Mouse (Mus musculus) embryonic facial prominence, embryonic 10.5 days (tissue): Measurements from ENCODE around the gene Olfr487. TPM values are rescaled to one million over a fixed set of nuclear protein-coding genes. Genes with fewer than 3 reads are reported as not detected.
"Not testable (repeated sequence)": the region's sequence is repeated elsewhere in the genome, so short reads cannot be mapped to it uniquely, and the experiment has no call there.

Source experiments
- DNase-seq: peaks from one replicate; pipeline ENCODE4 v3.0.0-alpha.2; 2017; ENCODE audit warnings: low spot score
- H3K27ac ChIP-seq: fragments of 300-500 bp; sonication (generic); replicated peaks from 2 replicates; pipeline ENCODE4 v1.5.1; 2016; ENCODE audit warnings: mild to moderate bottlenecking
- H3K27me3 ChIP-seq: fragments of 300-500 bp; sonication (generic); replicated peaks from 2 replicates; pipeline ENCODE4 v1.6.1; 2016; ENCODE audit warnings: low read depth, mild to moderate bottlenecking; ENCODE audit not compliant: poor library complexity, severe bottlenecking
- H3K36me3 ChIP-seq: fragments of 300-500 bp; sonication (generic); replicated peaks from 2 replicates; pipeline ENCODE4 v1.6.1; 2016; ENCODE audit warnings: mild to moderate bottlenecking, moderate library complexity
- H3K4me1 ChIP-seq: fragments of 300-500 bp; sonication (generic); 2 replicates; pipeline ENCODE4 v1.6.1; 2016
- H3K4me3 ChIP-seq: fragments of 300-500 bp; sonication (generic); 2 replicates; pipeline ENCODE4 v1.5.1; 2016; ENCODE audit warnings: mild to moderate bottlenecking, moderate library complexity
- H3K9me3 ChIP-seq: fragments of 300-500 bp; sonication (generic); 2 replicates; pipeline ENCODE4 v1.6.1; 2016; ENCODE audit warnings: mild to moderate bottlenecking
- WGBS: fragments of 180-500 bp; shearing (Covaris S2); methylation state at CpG from one replicate; pipeline ENCODE4 v1.1.7; 2016; 5-methylcytosine and 5-hydroxymethylcytosine counted together
- polyA plus RNA-seq: library from polyadenylated mRNA; unstranded; fragments of >200 nt; fragmentation: Nextera tagmentation; extraction: Ambion mirVana; gene quantifications from 2 replicates; pipeline ENCODE4 v1.2.1, GENCODE M21; 2016

The Olfr487 gene
- polyA plus RNA-seq = not detected in 2 replicates

GRCm38 (mm10) chr7:108214536-108214935 is at the start of gene Olfr487:
Olfr487 (minus strand) TSS chr7:108214636.
- not testable (repeated sequence) for H3K4me3 ChIP-seq, H3K27ac ChIP-seq, H3K27me3 ChIP-seq, DNase-seq, H3K9me3 ChIP-seq, H3K4me1 ChIP-seq, H3K36me3 ChIP-seq

- Histone ChIP-seq H3K4me1 (no peaks in the 10 kb centered on the region), H3K27me3 (no peaks in the 10 kb centered on the region), H3K27ac (no peak within 1 kb of the TSS), H3K36me3 (no peaks in the 10 kb centered on the region), H3K4me3 (no peak within 1 kb of the TSS), H3K9me3 (no peaks in the 10 kb centered on the region)
- no peak for DNase-seq
These were observed 43.8 kb upstream of the Olfr487 start, which contains the start of gene Olfr488 for GRCm38 (mm10) chr7:108258247-108258646. Olfr488 (minus strand) TSS chr7:108258347.

- no peak overlapping the region for H3K27ac ChIP-seq
- H3K36me3 ChIP-seq = no peaks in the 10 kb centered on the region
- no peaks in the 10 kb centered on the region for H3K27me3 ChIP-seq
- H3K4me3 ChIP-seq = no peak overlapping the region
- H3K9me3 ChIP-seq = no peaks in the 10 kb centered on the region
- H3K4me1 ChIP-seq = no peaks in the 10 kb centered on the region
- DNase-seq = no peak
- WGBS = 81% methylated on average over 3 of the region's 3 CpGs
These were observed 19.1 kb upstream of the Olfr487 start for GRCm38 (mm10) chr7:108233551-108233950.

- 55% methylated on average over 6 of the region's 6 CpGs for WGBS
- Histone ChIP-seq H3K27ac (no peak overlapping the region), H3K36me3 (no peaks in the 10 kb centered on the region), H3K4me1 (no peaks in the 10 kb centered on the region), H3K4me3 (no peak overlapping the region), H3K9me3 (no peaks in the 10 kb centered on the region), H3K27me3 (no peaks in the 10 kb centered on the region)
- no peak for DNase-seq
These were observed 17.5 kb downstream of the Olfr487 start for GRCm38 (mm10) chr7:108196938-108197337.

- not testable (repeated sequence) for H3K27ac ChIP-seq, H3K9me3 ChIP-seq, H3K4me1 ChIP-seq, H3K36me3 ChIP-seq, H3K4me3 ChIP-seq, H3K27me3 ChIP-seq, DNase-seq
- WGBS = 55% methylated on average over 3 of the region's 3 CpGs
These were observed 18.1 kb downstream of the Olfr487 start for GRCm38 (mm10) chr7:108196337-108196736.

GRCm38 (mm10) chr7:108192714-108193113 is 21.7 kb downstream of the Olfr487 start:
- not testable (repeated sequence) for H3K27ac ChIP-seq, H3K9me3 ChIP-seq, H3K27me3 ChIP-seq, H3K4me1 ChIP-seq, DNase-seq, H3K36me3 ChIP-seq, H3K4me3 ChIP-seq
- 51% methylated on average over 1 of the region's 1 CpGs for WGBS

- 58% methylated on average over 2 of the region's 2 CpGs for WGBS
- H3K36me3 ChIP-seq, H3K4me1 ChIP-seq, H3K9me3 ChIP-seq, H3K4me3 ChIP-seq, DNase-seq, H3K27me3 ChIP-seq, H3K27ac ChIP-seq: not testable (repeated sequence)
These were observed 23.2 kb downstream of the Olfr487 start for GRCm38 (mm10) chr7:108191196-108191595.

- not testable (repeated sequence) for H3K27ac ChIP-seq, H3K4me1 ChIP-seq, H3K9me3 ChIP-seq, H3K27me3 ChIP-seq, H3K4me3 ChIP-seq, H3K36me3 ChIP-seq, DNase-seq
- WGBS = 88% methylated on average over 2 of the region's 2 CpGs
These were observed 29.2 kb downstream of the Olfr487 start for GRCm38 (mm10) chr7:108185237-108185636.

- H3K27me3 ChIP-seq, H3K36me3 ChIP-seq, H3K4me1 ChIP-seq, H3K4me3 ChIP-seq, DNase-seq, H3K27ac ChIP-seq, H3K9me3 ChIP-seq: not testable (repeated sequence)
- WGBS = 76% methylated on average over 3 of the region's 3 CpGs
These were observed 30.0 kb downstream of the Olfr487 start for GRCm38 (mm10) chr7:108184401-108184800.

- H3K4me1 ChIP-seq, H3K27me3 ChIP-seq, H3K36me3 ChIP-seq, H3K9me3 ChIP-seq, H3K4me3 ChIP-seq, H3K27ac ChIP-seq, DNase-seq: not testable (repeated sequence)
- WGBS = 93% methylated on average over 1 of the region's 1 CpGs
These were observed 41.8 kb downstream of the Olfr487 start, which contains the start of gene Olfr486 for GRCm38 (mm10) chr7:108172642-108173041. Olfr486 (minus strand) TSS chr7:108172742.

- no peaks in the 10 kb centered on the region for H3K4me1 ChIP-seq
- H3K9me3 ChIP-seq = no peaks in the 10 kb centered on the region
- DNase-seq = no peak
- H3K4me3 ChIP-seq = no peak within 1 kb of the TSS
- no peaks in the 10 kb centered on the region for H3K27me3 ChIP-seq
- H3K36me3 ChIP-seq = no peaks in the 10 kb centered on the region
- no peak within 1 kb of the TSS for H3K27ac ChIP-seq
These were observed 54.7 kb downstream of the Olfr487 start, which contains the start of gene Olfr485 for GRCm38 (mm10) chr7:108159771-108160170. Olfr485 (minus strand) TSS chr7:108159871.

Other genes with a start within 250 kb of the Olfr487 start
- gene Olfr476, start 249.8 kb downstream of the Olfr487 start, polyA plus RNA-seq = not detected in 2 replicates
- not detected in 2 replicates for gene Olfr477, start 227.9 kb downstream of the Olfr487 start, polyA plus RNA-seq
- not detected in 2 replicates for gene Olfr478, start 180.6 kb downstream of the Olfr487 start, polyA plus RNA-seq
- not detected in 2 replicates for gene Olfr479, start 163.9 kb downstream of the Olfr487 start, polyA plus RNA-seq
- gene Olfr480, start 147.3 kb downstream of the Olfr487 start, polyA plus RNA-seq = not detected in 2 replicates
- gene Olfr481, start 134.8 kb downstream of the Olfr487 start, polyA plus RNA-seq = not detected in 2 replicates
- gene Olfr482, start 117.0 kb downstream of the Olfr487 start, polyA plus RNA-seq = 0.06 TPM in 1 of 2 replicates, not detected in the other
- not detected in 2 replicates for gene Olfr483, start 113.8 kb downstream of the Olfr487 start, polyA plus RNA-seq
- not detected in 2 replicates for gene Olfr484, start 87.2 kb downstream of the Olfr487 start, polyA plus RNA-seq
- not detected in 2 replicates for gene Olfr485, start 54.8 kb downstream of the Olfr487 start, polyA plus RNA-seq
- not detected in 2 replicates for gene Olfr486, start 41.9 kb downstream of the Olfr487 start, polyA plus RNA-seq
- not detected in 2 replicates for gene Olfr488, start 43.7 kb upstream of the Olfr487 start, polyA plus RNA-seq
- gene Olfr490, start 74.3 kb upstream of the Olfr487 start, polyA plus RNA-seq = not detected in 2 replicates
- not detected in 2 replicates for gene Olfr491, start 98.8 kb upstream of the Olfr487 start, polyA plus RNA-seq
- gene Olfr492, start 109.0 kb upstream of the Olfr487 start, polyA plus RNA-seq = not detected in 2 replicates
- gene Olfr493, start 132.3 kb upstream of the Olfr487 start, polyA plus RNA-seq = not detected in 2 replicates
- gene Olfr494, start 150.7 kb upstream of the Olfr487 start, polyA plus RNA-seq = not detected in 2 replicates
- not detected in 2 replicates for gene Olfr495, start 178.5 kb upstream of the Olfr487 start, polyA plus RNA-seq
- not detected in 2 replicates for gene Olfr497, start 205.8 kb upstream of the Olfr487 start, polyA plus RNA-seq